Mouse (Mus musculus): ENCODE data around the gene Apba1. TPM values are rescaled to one million over a fixed set of nuclear protein-coding genes. Genes with fewer than 3 reads are reported as not detected.
A peak's percentile ranks its signal among the peaks of the same experiment; 100 is the strongest.

Apba1 gene
- polyA plus RNA-seq, 1 experiment from 2014 or later = 13.3 TPM

GRCm38 (mm10) chr19:23896915-23897314 lies 138.2 kb downstream of the Apba1 start:
- Histone ChIP-seq H3K9me3 (ENCODE audit: control insufficient read depth, low read length) (no peaks in the 10 kb centered on the region), H3K4me1 (ENCODE audit: control insufficient read depth, insufficient read depth, low read depth, low read length) (peaks cover 15% of the 10 kb centered on the region), H3K9ac (ENCODE audit: low read depth, low read length) (no peak overlapping the region), H3K36me3 (ENCODE audit: control insufficient read depth, insufficient read depth, low read length) (no peaks in the 10 kb centered on the region), H3K27ac (ENCODE audit: low read depth, low read length) (no peak overlapping the region), H3K4me3 (ENCODE audit: low read length) (no peak overlapping the region), H3K4me2 (ENCODE audit: low read length) (no peak overlapping the region), H3K27me3 (replicated peaks; ENCODE audit: control insufficient read depth, insufficient read depth, low read length) (peaks cover 4% of the 10 kb centered on the region; the same call in 1 of the 2 replicates)
- no peak for ATAC-seq
- WGBS = 62% methylated on average over 8 of the region's 8 CpGs

GRCm38 (mm10) chr19:23898501-23898900 lies 139.8 kb downstream of the Apba1 start:
- no peak for ATAC-seq
- Histone ChIP-seq H3K4me1 (ENCODE audit: control insufficient read depth, insufficient read depth, low read depth, low read length) (peaks cover 8% of the 10 kb centered on the region), H3K4me2 (ENCODE audit: low read length) (no peak overlapping the region), H3K36me3 (ENCODE audit: control insufficient read depth, insufficient read depth, low read length) (no peaks in the 10 kb centered on the region), H3K9ac (ENCODE audit: low read depth, low read length) (no peak overlapping the region), H3K27me3 (replicated peaks; ENCODE audit: control insufficient read depth, insufficient read depth, low read length) (peaks cover 3% of the 10 kb centered on the region; the same call in 1 of the 2 replicates), H3K9me3 (ENCODE audit: control insufficient read depth, low read length) (no peaks in the 10 kb centered on the region), H3K4me3 (ENCODE audit: low read length) (no peak overlapping the region), H3K27ac (ENCODE audit: low read depth, low read length) (no peak overlapping the region)
- WGBS = 27% methylated on average over 11 of the region's 11 CpGs

GRCm38 (mm10) chr19:23901177-23901576 lies 142.5 kb downstream of the Apba1 start:
- H3K4me1 ChIP-seq (ENCODE audit: control insufficient read depth, insufficient read depth, low read depth, low read length) = peaks cover 10% of the 10 kb centered on the region
- 61% methylated on average over 3 of the region's 3 CpGs for WGBS

GRCm38 (mm10) chr19:23901768-23902167 lies 143.1 kb downstream of the Apba1 start:
- Histone ChIP-seq H3K27me3 (replicated peaks; ENCODE audit: control insufficient read depth, insufficient read depth, low read length) (no peaks in the 10 kb centered on the region), H3K9ac (ENCODE audit: low read depth, low read length) (no peak overlapping the region), H3K9me3 (ENCODE audit: control insufficient read depth, low read length) (no peaks in the 10 kb centered on the region), H3K4me2 (ENCODE audit: low read length) (no peak overlapping the region), H3K36me3 (ENCODE audit: control insufficient read depth, insufficient read depth, low read length) (no peaks in the 10 kb centered on the region), H3K4me3 (ENCODE audit: low read length) (no peak overlapping the region), H3K4me1 (ENCODE audit: control insufficient read depth, insufficient read depth, low read depth, low read length) (peaks cover 10% of the 10 kb centered on the region), H3K27ac (ENCODE audit: low read depth, low read length) (no peak overlapping the region)
- peak; percentile 43; the same call in 1 of the 2 replicates for ATAC-seq
- 88% methylated on average over 4 of the region's 4 CpGs for WGBS

More at GRCm38 (mm10) chr19:23901177-23901576, 142.5 kb downstream of the Apba1 start:
- Histone ChIP-seq H3K4me3 (ENCODE audit: low read length) (no peak overlapping the region), H3K36me3 (ENCODE audit: control insufficient read depth, insufficient read depth, low read length) (no peaks in the 10 kb centered on the region), H3K4me2 (ENCODE audit: low read length) (no peak overlapping the region), H3K9me3 (ENCODE audit: control insufficient read depth, low read length) (no peaks in the 10 kb centered on the region), H3K27ac (ENCODE audit: low read depth, low read length) (no peak overlapping the region), H3K9ac (ENCODE audit: low read depth, low read length) (no peak overlapping the region), H3K27me3 (replicated peaks; ENCODE audit: control insufficient read depth, insufficient read depth, low read length) (no peaks in the 10 kb centered on the region)
- no peak for ATAC-seq

GRCm38 (mm10) chr19:23903066-23903465 lies 144.4 kb downstream of the Apba1 start:
- no peak overlapping the region for H3K27ac ChIP-seq (ENCODE audit: low read depth, low read length)
- no peak overlapping the region for H3K4me3 ChIP-seq (ENCODE audit: low read length)
- H3K4me1 ChIP-seq (ENCODE audit: control insufficient read depth, insufficient read depth, low read depth, low read length) = peaks cover 10% of the 10 kb centered on the region
- 82% methylated on average over 7 of the region's 7 CpGs for WGBS
- H3K9me3 ChIP-seq (ENCODE audit: control insufficient read depth, low read length) = no peaks in the 10 kb centered on the region
- H3K9ac ChIP-seq (ENCODE audit: low read depth, low read length) = no peak overlapping the region
- H3K36me3 ChIP-seq (ENCODE audit: control insufficient read depth, insufficient read depth, low read length) = no peaks in the 10 kb centered on the region
- ATAC-seq = no peak
- H3K4me2 ChIP-seq (ENCODE audit: low read length) = no peak overlapping the region
- no peaks in the 10 kb centered on the region for H3K27me3 ChIP-seq (replicated peaks; ENCODE audit: control insufficient read depth, insufficient read depth, low read length)

- no peak for ATAC-seq
- H3K27ac ChIP-seq (ENCODE audit: low read depth, low read length) = no peak overlapping the region
- H3K4me3 ChIP-seq (ENCODE audit: low read length) = no peak overlapping the region
- no peak overlapping the region for H3K9ac ChIP-seq (ENCODE audit: low read depth, low read length)
- peaks cover 3% of the 10 kb centered on the region for H3K4me1 ChIP-seq (ENCODE audit: control insufficient read depth, insufficient read depth, low read depth, low read length)
- no peak overlapping the region for H3K4me2 ChIP-seq (ENCODE audit: low read length)
- 48% methylated on average over 4 of the region's 4 CpGs for WGBS
- no peaks in the 10 kb centered on the region for H3K9me3 ChIP-seq (ENCODE audit: control insufficient read depth, low read length)
- no peaks in the 10 kb centered on the region for H3K36me3 ChIP-seq (ENCODE audit: control insufficient read depth, insufficient read depth, low read length)
- no peaks in the 10 kb centered on the region for H3K27me3 ChIP-seq (replicated peaks; ENCODE audit: control insufficient read depth, insufficient read depth, low read length)
These were observed 146.2 kb downstream of the Apba1 start for GRCm38 (mm10) chr19:23904922-23905321.

GRCm38 (mm10) chr19:23905772-23906171 lies 147.1 kb downstream of the Apba1 start:
- Histone ChIP-seq H3K36me3 (ENCODE audit: control insufficient read depth, insufficient read depth, low read length) (no peaks in the 10 kb centered on the region), H3K9ac (ENCODE audit: low read depth, low read length) (no peak overlapping the region), H3K27ac (ENCODE audit: low read depth, low read length) (no peak overlapping the region), H3K27me3 (replicated peaks; ENCODE audit: control insufficient read depth, insufficient read depth, low read length) (no peaks in the 10 kb centered on the region), H3K4me2 (ENCODE audit: low read length) (no peak overlapping the region), H3K4me1 (ENCODE audit: control insufficient read depth, insufficient read depth, low read depth, low read length) (peaks cover 3% of the 10 kb centered on the region), H3K4me3 (ENCODE audit: low read length) (no peak overlapping the region), H3K9me3 (ENCODE audit: control insufficient read depth, low read length) (no peaks in the 10 kb centered on the region)
- no peak for ATAC-seq
- 56% methylated on average over 5 of the region's 5 CpGs for WGBS

GRCm38 (mm10) chr19:23910345-23910744 lies 151.7 kb downstream of the Apba1 start:
- no peak for ATAC-seq
- WGBS = 70% methylated on average over 4 of the region's 4 CpGs
- Histone ChIP-seq H3K9me3 (ENCODE audit: control insufficient read depth, low read length) (no peaks in the 10 kb centered on the region), H3K27ac (ENCODE audit: low read depth, low read length) (no peak overlapping the region), H3K36me3 (ENCODE audit: control insufficient read depth, insufficient read depth, low read length) (peaks cover 3% of the 10 kb centered on the region), H3K9ac (ENCODE audit: low read depth, low read length) (no peak overlapping the region), H3K4me3 (ENCODE audit: low read length) (no peak overlapping the region), H3K4me2 (ENCODE audit: low read length) (no peak overlapping the region), H3K4me1 (ENCODE audit: control insufficient read depth, insufficient read depth, low read depth, low read length) (no peaks in the 10 kb centered on the region; the same call in 1 of the 2 replicates), H3K27me3 (replicated peaks; ENCODE audit: control insufficient read depth, insufficient read depth, low read length) (no peaks in the 10 kb centered on the region)

- 15% methylated on average over 5 of the region's 5 CpGs for WGBS
These were observed 160.9 kb downstream of the Apba1 start for GRCm38 (mm10) chr19:23919384-23920219.

More at GRCm38 (mm10) chr19:23919384-23920219, 160.9 kb downstream of the Apba1 start:
- Histone ChIP-seq H3K4me2 (ENCODE audit: low read length) (no peak overlapping the region), H3K27me3 (replicated peaks; ENCODE audit: control insufficient read depth, insufficient read depth, low read length) (no peaks in the 10 kb centered on the region), H3K36me3 (ENCODE audit: control insufficient read depth, insufficient read depth, low read length) (peaks cover 8% of the 10 kb centered on the region; the same call in 1 of the 2 replicates), H3K9ac (ENCODE audit: low read depth, low read length) (no peak overlapping the region), H3K9me3 (ENCODE audit: control insufficient read depth, low read length) (no peaks in the 10 kb centered on the region), H3K4me1 (ENCODE audit: control insufficient read depth, insufficient read depth, low read depth, low read length) (0 out of 2 replicates have a peak, but pooled peaks cover 4% of the 10 kb centered on the region), H3K4me3 (ENCODE audit: low read length) (no peak overlapping the region), H3K27ac (ENCODE audit: low read depth, low read length) (peak overlapping the region; percentile 40)
- ATAC-seq = peak; percentile 77

Measured in hindbrain, embryonic 16.5 days (tissue).